Mouse (Mus musculus): ENCODE measurements around the gene Ogfod2.

GRCm38 (mm10) chr5:124073682-124074081 is 38.4 kb upstream of the Ogfod2 start:
- TF ChIP-seq POLR2A (IDR thresholded peaks at IDR 0.05; ENCODE audit: borderline replicate concordance, extremely low read depth, low read depth, low read length), result no peak
- TF ChIP-seq CTCF (IDR thresholded peaks at IDR 0.05; ENCODE audit: insufficient read depth, low read length), result no peak
